Mouse (Mus musculus): ENCODE data around the gene Snap91. TPM values are rescaled to one million over a fixed set of nuclear protein-coding genes. Genes with fewer than 3 reads are reported as not detected.

Snap91 gene
- polyA plus RNA-seq, 1 experiment from 2014 or later: 5.8 TPM

DNA sequence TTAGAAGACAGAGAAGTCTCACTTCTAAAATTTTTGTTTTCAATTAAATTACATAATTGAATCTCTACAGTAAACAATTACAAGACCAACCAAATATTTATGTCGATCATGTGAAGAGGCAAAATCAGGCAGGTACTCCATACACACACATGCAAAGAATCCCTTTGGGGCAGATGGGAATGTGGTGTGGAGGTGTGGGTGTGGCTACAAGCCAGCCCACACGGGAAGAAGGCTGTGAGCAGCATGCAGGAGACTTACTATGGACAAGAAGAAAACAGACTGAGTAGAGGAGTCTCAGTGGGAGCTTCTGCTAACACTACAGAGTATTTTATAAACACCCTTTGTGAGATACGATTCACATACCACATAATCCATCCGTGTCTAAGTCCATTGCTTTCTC is 102.2 kb downstream of the Snap91 start:
- H3K36me3 ChIP-seq: no peaks in the 10 kb centered on the region
- no peak overlapping the region for H3K27ac ChIP-seq
- H3K9me3 ChIP-seq: no peaks in the 10 kb centered on the region
- WGBS: 65% methylated on average over 4 of the region's 4 CpGs
- no peak overlapping the region for H3K9ac ChIP-seq (replicated peaks)
- no peak for ATAC-seq (ENCODE audit: insufficient number of reproducible peaks, insufficient read depth, low FRiP score, low TSS enrichment, low read depth)
- H3K4me2 ChIP-seq: no peak overlapping the region
- H3K27me3 ChIP-seq: no peaks in the 10 kb centered on the region
- H3K4me1 ChIP-seq (replicated peaks): no peaks in the 10 kb centered on the region; the same call in 1 of the 2 replicates
- no peak overlapping the region for H3K4me3 ChIP-seq (replicated peaks)

DNA sequence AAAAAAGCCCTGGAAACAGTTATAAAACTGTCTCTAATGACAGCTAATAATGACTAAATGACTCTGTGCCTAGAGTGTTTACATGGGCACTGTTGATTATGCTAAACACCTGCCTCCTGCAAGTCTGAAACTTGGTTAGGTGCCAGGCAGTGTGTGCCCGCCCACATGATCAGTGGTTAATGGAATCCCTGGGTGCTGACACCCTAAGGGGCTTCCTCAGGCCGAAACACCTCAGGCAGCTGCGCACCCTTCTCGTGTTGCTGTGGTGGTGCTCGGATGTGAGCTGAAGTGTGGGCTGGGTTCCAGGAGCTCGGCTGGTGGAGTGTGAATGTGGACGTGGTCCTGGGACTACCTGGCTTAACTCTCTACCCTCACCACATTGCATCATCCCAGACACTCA is 103.1 kb downstream of the Snap91 start:
- 38% methylated on average over 7 of the region's 7 CpGs for WGBS
- no peak overlapping the region for H3K27ac ChIP-seq
- no peaks in the 10 kb centered on the region for H3K27me3 ChIP-seq
- no peak overlapping the region for H3K4me3 ChIP-seq (replicated peaks)
- H3K9ac ChIP-seq (replicated peaks): no peak overlapping the region
- no peak overlapping the region for H3K4me2 ChIP-seq
- no peak for ATAC-seq (ENCODE audit: insufficient number of reproducible peaks, insufficient read depth, low FRiP score, low TSS enrichment, low read depth)
- H3K36me3 ChIP-seq: no peaks in the 10 kb centered on the region
- H3K9me3 ChIP-seq: no peaks in the 10 kb centered on the region
- no peaks in the 10 kb centered on the region; the same call in 1 of the 2 replicates for H3K4me1 ChIP-seq (replicated peaks)

DNA sequence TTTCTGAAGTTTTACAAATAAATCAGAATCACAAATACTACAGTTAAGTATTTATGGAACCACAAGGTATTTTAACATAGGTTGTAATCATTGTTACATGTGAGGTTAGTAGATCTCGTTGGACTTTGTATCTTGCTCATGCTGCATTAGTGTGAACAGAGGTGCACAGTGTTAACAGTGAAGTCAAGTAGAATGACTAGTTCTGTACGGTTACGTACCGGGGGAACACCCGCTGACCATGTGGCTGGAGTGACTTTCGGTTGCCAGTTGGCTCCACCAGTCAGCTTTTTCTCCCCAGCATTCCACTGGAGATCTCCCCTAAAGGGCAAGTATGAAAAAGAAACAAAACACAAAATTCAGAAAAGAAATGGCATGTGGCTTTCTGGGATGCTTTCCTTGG is 105.1 kb downstream of the Snap91 start:
- WGBS: 91% methylated on average over 6 of the region's 6 CpGs
- Histone ChIP-seq H3K9me3 (no peaks in the 10 kb centered on the region), H3K36me3 (no peaks in the 10 kb centered on the region), H3K9ac (replicated peaks) (no peak overlapping the region), H3K27me3 (no peaks in the 10 kb centered on the region), H3K4me2 (no peak overlapping the region), H3K4me1 (replicated peaks) (no peaks in the 10 kb centered on the region; the same call in 1 of the 2 replicates), H3K4me3 (replicated peaks) (no peak overlapping the region), H3K27ac (no peak overlapping the region)
- no peak for ATAC-seq (ENCODE audit: insufficient number of reproducible peaks, insufficient read depth, low FRiP score, low TSS enrichment, low read depth)

DNA sequence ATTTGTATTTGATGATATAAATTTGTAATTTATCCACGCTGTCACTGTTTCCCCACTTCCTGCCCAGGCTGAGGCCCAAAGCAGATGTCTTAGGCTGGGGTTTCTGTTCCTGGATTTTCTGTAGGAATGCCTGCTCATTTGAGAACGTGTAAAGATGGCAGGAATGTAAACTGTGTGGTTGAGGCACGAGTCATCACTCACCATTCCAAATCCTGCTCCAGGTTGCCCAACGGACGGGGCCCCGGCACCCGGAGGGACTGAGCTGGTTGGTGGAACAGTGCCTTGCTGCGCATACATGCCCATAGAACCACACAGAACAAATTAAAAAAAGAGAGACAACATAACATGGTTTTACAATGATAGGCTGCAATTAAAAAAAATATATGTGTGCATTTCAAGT is 106.5 kb downstream of the Snap91 start:
- no peak overlapping the region for H3K27ac ChIP-seq
- no peaks in the 10 kb centered on the region for H3K27me3 ChIP-seq
- no peaks in the 10 kb centered on the region for H3K9me3 ChIP-seq
- no peaks in the 10 kb centered on the region; the same call in 1 of the 2 replicates for H3K4me1 ChIP-seq (replicated peaks)
- 77% methylated on average over 8 of the region's 8 CpGs for WGBS
- no peak overlapping the region for H3K4me2 ChIP-seq
- no peak for ATAC-seq (ENCODE audit: insufficient number of reproducible peaks, insufficient read depth, low FRiP score, low TSS enrichment, low read depth)
- no peak overlapping the region for H3K9ac ChIP-seq (replicated peaks)
- H3K36me3 ChIP-seq: no peaks in the 10 kb centered on the region
- H3K4me3 ChIP-seq (replicated peaks): no peak overlapping the region

- WGBS: 74% methylated on average over 3 of the region's 3 CpGs
Observed at GRCm38 (mm10) chr9:86772897-86773296, 107.6 kb downstream of the Snap91 start.

DNA sequence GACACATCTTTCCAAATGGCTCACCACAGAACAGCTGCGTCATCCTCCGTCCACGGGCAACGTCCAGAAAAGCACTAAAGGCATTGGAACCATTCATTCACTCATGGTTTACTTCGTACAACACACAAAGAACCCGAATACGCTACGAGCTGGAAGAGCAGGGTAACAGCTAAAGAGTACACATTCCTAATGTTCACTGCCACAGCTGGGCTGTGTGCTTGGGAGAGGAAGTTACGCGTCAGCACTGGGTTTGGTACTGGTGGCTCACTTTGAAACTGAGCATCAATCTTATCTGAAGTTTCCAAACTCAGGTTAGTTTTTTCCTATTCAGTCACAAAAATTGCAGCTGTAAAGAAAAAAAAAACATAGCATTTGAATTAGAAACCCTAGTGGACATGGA is 113.5 kb downstream of the Snap91 start:
- Histone ChIP-seq H3K36me3 (no peaks in the 10 kb centered on the region), H3K9me3 (no peaks in the 10 kb centered on the region), H3K4me3 (replicated peaks) (no peak overlapping the region), H3K4me1 (replicated peaks) (peaks cover 8% of the 10 kb centered on the region), H3K4me2 (no peak overlapping the region), H3K9ac (replicated peaks) (no peak overlapping the region), H3K27me3 (no peaks in the 10 kb centered on the region), H3K27ac (no peak overlapping the region)
- 80% methylated on average over 10 of the region's 10 CpGs for WGBS
- no peak for ATAC-seq (ENCODE audit: insufficient number of reproducible peaks, insufficient read depth, low FRiP score, low TSS enrichment, low read depth)

More at GRCm38 (mm10) chr9:86772897-86773296, 107.6 kb downstream of the Snap91 start:
- no peaks in the 10 kb centered on the region for H3K27me3 ChIP-seq
- H3K9me3 ChIP-seq: no peaks in the 10 kb centered on the region
- H3K4me2 ChIP-seq: no peak overlapping the region
- no peak overlapping the region for H3K4me3 ChIP-seq (replicated peaks)
- no peaks in the 10 kb centered on the region for H3K36me3 ChIP-seq
- no peak for ATAC-seq (ENCODE audit: insufficient number of reproducible peaks, insufficient read depth, low FRiP score, low TSS enrichment, low read depth)
- no peak overlapping the region for H3K27ac ChIP-seq
- no peak overlapping the region for H3K9ac ChIP-seq (replicated peaks)
- no peaks in the 10 kb centered on the region for H3K4me1 ChIP-seq (replicated peaks)

DNA sequence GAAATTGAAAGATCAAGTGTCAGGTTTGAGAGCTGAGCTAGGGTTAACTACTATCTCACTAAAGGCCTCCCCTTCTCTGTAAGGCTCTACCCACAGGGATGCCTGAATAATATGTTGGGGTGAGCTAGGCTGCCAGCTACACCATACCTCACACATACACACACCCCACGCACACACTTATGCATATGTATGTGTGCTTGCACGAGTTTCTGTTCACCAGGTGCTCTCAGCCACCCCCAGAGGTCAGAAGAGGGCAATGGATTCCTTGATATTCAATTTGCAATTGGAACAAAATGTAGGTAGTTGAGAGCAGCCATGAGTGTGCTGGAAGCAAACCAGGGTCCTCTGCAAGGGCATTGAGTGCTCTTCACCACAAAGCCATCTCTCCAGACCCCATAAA is 116.5 kb downstream of the Snap91 start:
- Histone ChIP-seq H3K36me3 (no peaks in the 10 kb centered on the region), H3K4me1 (replicated peaks) (peaks cover 8% of the 10 kb centered on the region), H3K4me3 (replicated peaks) (no peak overlapping the region), H3K4me2 (no peak overlapping the region), H3K27ac (no peak overlapping the region), H3K27me3 (no peaks in the 10 kb centered on the region), H3K9ac (replicated peaks) (no peak overlapping the region), H3K9me3 (no peaks in the 10 kb centered on the region)
- no peak for ATAC-seq (ENCODE audit: insufficient number of reproducible peaks, insufficient read depth, low FRiP score, low TSS enrichment, low read depth)
- WGBS: 62% methylated on average over 2 of the region's 2 CpGs

DNA sequence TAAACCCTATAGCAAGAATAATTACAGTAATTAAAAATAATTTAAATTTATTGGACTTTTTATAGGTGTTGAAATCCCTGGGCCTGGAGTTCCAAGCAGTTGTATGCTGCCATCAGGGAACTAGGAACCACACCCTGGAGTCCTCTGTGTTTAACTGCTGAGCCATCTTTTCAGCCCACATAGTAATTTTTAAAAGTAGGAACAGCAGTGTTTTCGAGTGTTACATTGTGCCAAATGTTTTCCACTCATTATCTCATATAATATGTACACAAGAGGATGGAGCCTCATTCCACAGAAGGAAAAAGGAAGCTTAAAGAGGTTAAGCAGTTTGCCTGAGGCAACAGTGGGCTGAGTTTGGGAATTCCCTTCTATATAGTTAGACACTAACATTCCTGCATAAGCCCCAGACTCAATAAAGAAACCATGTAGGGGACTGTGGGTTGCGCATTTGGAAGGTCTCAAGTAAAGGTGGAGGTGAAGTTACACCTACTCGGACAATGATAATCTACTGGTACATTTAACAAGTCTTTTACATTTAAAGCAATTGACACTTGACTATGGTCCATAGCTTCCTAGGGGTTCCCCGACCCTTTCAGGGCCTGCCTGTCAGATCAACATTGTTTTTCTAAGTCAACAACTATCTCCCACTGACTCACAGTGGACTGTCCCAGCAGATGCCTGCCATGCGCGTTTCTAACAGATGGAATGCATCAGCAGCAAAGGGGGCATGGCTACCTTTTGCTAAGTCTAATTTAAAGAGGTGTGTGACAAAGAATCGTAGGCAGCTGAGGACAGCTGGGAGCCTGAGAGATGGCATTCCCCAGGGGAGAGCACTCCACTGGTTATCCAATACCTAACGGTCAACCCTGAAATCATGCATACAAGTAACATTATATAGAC is 117.7 kb downstream of the Snap91 start:
- peak; percentile 78 for ATAC-seq (ENCODE audit: insufficient number of reproducible peaks, insufficient read depth, low FRiP score, low TSS enrichment, low read depth)
- WGBS: 28% methylated on average over 8 of the region's 8 CpGs

DNA sequence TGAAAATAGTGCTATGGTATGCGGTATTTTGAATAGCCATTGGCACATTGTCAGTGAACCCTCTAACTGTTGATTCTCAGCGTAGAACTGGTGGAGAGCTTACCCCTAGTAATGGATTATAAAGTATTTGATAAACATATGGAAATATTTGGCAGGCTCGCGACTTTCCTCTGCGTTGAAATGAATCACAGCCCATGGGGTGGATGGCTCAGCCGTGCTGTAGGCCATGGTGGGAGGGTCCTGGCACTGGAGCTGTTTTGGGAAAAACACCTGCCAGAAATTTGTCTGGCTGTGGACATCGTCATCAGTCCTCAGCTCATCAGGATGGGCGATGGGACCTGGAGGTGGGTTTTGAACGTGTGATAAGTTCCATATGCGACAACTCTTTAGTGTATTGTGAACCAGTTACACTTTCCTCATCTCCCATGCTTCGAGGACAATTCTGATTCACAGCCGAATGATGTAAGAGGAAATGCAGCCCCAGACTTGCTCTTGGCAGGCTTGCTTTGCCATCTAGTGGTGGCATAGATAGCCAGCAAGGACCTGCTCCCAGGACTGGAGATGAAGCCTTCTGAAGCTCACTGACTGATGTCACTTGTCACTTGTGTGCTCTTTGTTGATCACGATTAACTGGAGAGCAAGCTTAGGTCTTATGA is 134.4 kb downstream of the Snap91 start:
- Histone ChIP-seq H3K27me3 (peaks cover 6% of the 10 kb centered on the region; the same call in 1 of the 2 replicates), H3K9ac (replicated peaks) (no peak overlapping the region), H3K4me1 (replicated peaks) (peaks cover 16% of the 10 kb centered on the region), H3K4me3 (replicated peaks) (no peak overlapping the region), H3K9me3 (no peaks in the 10 kb centered on the region), H3K27ac (no peak overlapping the region), H3K36me3 (no peaks in the 10 kb centered on the region), H3K4me2 (0 out of 2 replicates have a peak overlapping the region, but pooled peaks have one; percentile 19)
- 30% methylated on average over 13 of the region's 13 CpGs for WGBS
- ATAC-seq (ENCODE audit: insufficient number of reproducible peaks, insufficient read depth, low FRiP score, low TSS enrichment, low read depth): peak; percentile 43; the same call in 1 of the 2 replicates

More for the DNA sequence above, 117.7 kb downstream of the Snap91 start:
- Histone ChIP-seq H3K4me1 (replicated peaks) (peaks cover 8% of the 10 kb centered on the region), H3K27ac (peak overlapping the region; percentile 53; the same call in 1 of the 2 replicates), H3K9ac (replicated peaks) (no peak overlapping the region), H3K9me3 (no peaks in the 10 kb centered on the region), H3K4me3 (replicated peaks) (no peak overlapping the region), H3K36me3 (no peaks in the 10 kb centered on the region), H3K27me3 (no peaks in the 10 kb centered on the region), H3K4me2 (no peak overlapping the region; the same call in 1 of the 2 replicates)

GRCm38 (mm10) chr9:86744041-86744440 is 136.4 kb downstream of the Snap91 start:
- H3K4me2 ChIP-seq: peak overlapping the region; percentile 74
- WGBS: 27% methylated on average over 5 of the region's 5 CpGs
- peaks cover 16% of the 10 kb centered on the region for H3K4me1 ChIP-seq (replicated peaks)
- no peaks in the 10 kb centered on the region for H3K9me3 ChIP-seq
- peak overlapping the region; percentile 46 for H3K4me3 ChIP-seq (replicated peaks)
- H3K27ac ChIP-seq: peak overlapping the region; percentile 62; the same call in 1 of the 2 replicates
- ATAC-seq (ENCODE audit: insufficient number of reproducible peaks, insufficient read depth, low FRiP score, low TSS enrichment, low read depth): no peak
- H3K9ac ChIP-seq (replicated peaks): peak overlapping the region; percentile 59
- no peaks in the 10 kb centered on the region for H3K36me3 ChIP-seq
- peaks cover 6% of the 10 kb centered on the region; the same call in 1 of the 2 replicates for H3K27me3 ChIP-seq

Measured in limb, embryonic 12.5 days (tissue).